Mouse (Mus musculus): ENCODE results near the gene Aifm1. TPM values are rescaled to one million over a fixed set of nuclear protein-coding genes. Genes with fewer than 3 reads are reported as not detected.

The Aifm1 gene
- 65.7 and 76.3 TPM in 2 replicates for polyA plus RNA-seq (2015; fragmentation: Nextera tagmentation; extraction: Ambion mirVana)

GRCm38 (mm10) chrX:48513166-48513807 is at the start of gene Aifm1:
Gene Aifm1, minus strand, starts transcription at chrX:48513563.
- H3K4me1 ChIP-seq (replicated peaks): peaks cover 13% of the 10 kb centered on the region
- no peaks in the 10 kb centered on the region for H3K36me3 ChIP-seq
- H3K9ac ChIP-seq: peak within 1 kb of the TSS; percentile 77
- peak; percentile 99 for ATAC-seq (ENCODE audit: low read depth)
- 0 out of 2 replicates have a peak, but pooled peaks cover 4% of the 10 kb centered on the region for H3K9me3 ChIP-seq (replicated peaks)
- DNase-seq: peak; percentile 92
- 13% methylated on average over 45 of the region's 45 CpGs for WGBS (ENCODE audit: insufficient replicate concordance)
- H3K27me3 ChIP-seq: peaks cover 1% of the 10 kb centered on the region; the same call in 1 of the 2 replicates
- peak within 1 kb of the TSS; percentile 54 for H3K27ac ChIP-seq
- peak within 1 kb of the TSS; percentile 72 for H3K4me2 ChIP-seq
- H3K4me3 ChIP-seq (replicated peaks): peak within 1 kb of the TSS; percentile 68

- no peak overlapping the region for H3K4me2 ChIP-seq
- ATAC-seq (ENCODE audit: low read depth) (no peak), DNase-seq (peak; percentile 24)
- no peak overlapping the region for H3K27ac ChIP-seq
- H3K4me3 ChIP-seq (replicated peaks): no peak overlapping the region
- no peak overlapping the region for H3K9ac ChIP-seq
- WGBS (ENCODE audit: insufficient replicate concordance): 38% methylated on average over 3 of the region's 3 CpGs
- H3K9me3 ChIP-seq (replicated peaks): no peaks in the 10 kb centered on the region
- no peaks in the 10 kb centered on the region for H3K36me3 ChIP-seq
- no peaks in the 10 kb centered on the region for H3K27me3 ChIP-seq
- no peaks in the 10 kb centered on the region for H3K4me1 ChIP-seq (replicated peaks)
Observed at GRCm38 (mm10) chrX:48532175-48532574, 18.8 kb upstream of the Aifm1 start.

DNA sequence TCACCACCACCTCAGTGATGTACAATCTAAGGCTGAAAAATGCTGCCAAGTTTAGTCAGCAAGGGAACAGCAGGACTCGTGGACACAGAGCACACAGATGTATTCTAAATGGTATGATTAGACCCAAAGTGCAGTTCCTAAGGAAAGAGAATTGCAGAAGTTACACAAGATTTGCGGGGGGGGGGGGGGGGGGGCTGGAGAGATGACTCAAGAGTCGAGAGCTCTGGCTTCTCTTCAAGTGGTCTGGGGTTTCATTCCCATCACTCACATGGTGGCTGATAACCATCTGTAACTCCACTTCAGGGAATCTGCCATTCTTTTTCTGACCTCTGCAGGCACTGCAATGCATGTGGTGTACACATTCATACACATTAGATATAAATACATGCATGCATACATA is 13.1 kb upstream of the Aifm1 start:
- no peak for ATAC-seq (ENCODE audit: low read depth)

DNA sequence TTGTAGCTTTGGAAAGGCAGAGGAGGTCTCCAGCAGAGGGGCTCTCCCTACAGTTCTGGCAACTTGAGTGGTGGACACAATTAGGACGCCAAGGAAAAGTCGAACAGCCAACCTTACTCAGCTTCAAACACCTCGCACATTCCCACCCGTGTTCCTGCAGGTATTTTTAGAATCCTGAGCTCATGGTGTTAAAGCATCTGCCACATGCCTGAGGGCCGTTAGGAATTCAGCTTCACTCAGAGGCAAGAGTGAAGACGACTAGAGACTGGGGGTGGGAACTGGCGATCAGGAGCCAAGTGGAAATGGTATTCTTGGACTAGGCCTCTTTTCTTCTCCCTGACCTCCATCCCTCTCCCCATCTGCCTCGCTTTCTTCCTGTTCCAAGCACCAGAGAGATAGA is 12.5 kb upstream of the Aifm1 start:
- no peak overlapping the region for H3K9ac ChIP-seq
- H3K4me2 ChIP-seq: no peak overlapping the region
- no peak overlapping the region for H3K27ac ChIP-seq
- no peak overlapping the region for H3K4me3 ChIP-seq (replicated peaks)
- ATAC-seq (ENCODE audit: low read depth) (no peak), DNase-seq (no peak)
- H3K9me3 ChIP-seq (replicated peaks): no peaks in the 10 kb centered on the region
- H3K36me3 ChIP-seq: no peaks in the 10 kb centered on the region
- WGBS (ENCODE audit: insufficient replicate concordance): 55% methylated on average over 8 of the region's 8 CpGs
- no peaks in the 10 kb centered on the region for H3K4me1 ChIP-seq (replicated peaks)
- no peaks in the 10 kb centered on the region for H3K27me3 ChIP-seq

More for the DNA sequence above, 13.1 kb upstream of the Aifm1 start:
- Histone ChIP-seq H3K4me1 (replicated peaks) (no peaks in the 10 kb centered on the region), H3K4me2 (no peak overlapping the region), H3K4me3 (replicated peaks) (no peak overlapping the region), H3K27me3 (no peaks in the 10 kb centered on the region), H3K9me3 (replicated peaks) (no peaks in the 10 kb centered on the region), H3K27ac (no peak overlapping the region), H3K36me3 (no peaks in the 10 kb centered on the region), H3K9ac (no peak overlapping the region)
- WGBS (ENCODE audit: insufficient replicate concordance): 8% methylated on average over 2 of the region's 3 CpGs
- no peak for DNase-seq

- Histone ChIP-seq H3K27ac (no peak overlapping the region), H3K4me2 (no peak overlapping the region), H3K9me3 (replicated peaks) (no peaks in the 10 kb centered on the region), H3K27me3 (no peaks in the 10 kb centered on the region), H3K4me1 (replicated peaks) (no peaks in the 10 kb centered on the region), H3K9ac (no peak overlapping the region), H3K4me3 (replicated peaks) (no peak overlapping the region), H3K36me3 (no peaks in the 10 kb centered on the region)
- DNase-seq (no peak), ATAC-seq (ENCODE audit: low read depth) (no peak)
- WGBS (ENCODE audit: insufficient replicate concordance): 30% methylated on average over 1 of the region's 1 CpGs
Observed at GRCm38 (mm10) chrX:48525332-48525731, 12.0 kb upstream of the Aifm1 start.

DNA sequence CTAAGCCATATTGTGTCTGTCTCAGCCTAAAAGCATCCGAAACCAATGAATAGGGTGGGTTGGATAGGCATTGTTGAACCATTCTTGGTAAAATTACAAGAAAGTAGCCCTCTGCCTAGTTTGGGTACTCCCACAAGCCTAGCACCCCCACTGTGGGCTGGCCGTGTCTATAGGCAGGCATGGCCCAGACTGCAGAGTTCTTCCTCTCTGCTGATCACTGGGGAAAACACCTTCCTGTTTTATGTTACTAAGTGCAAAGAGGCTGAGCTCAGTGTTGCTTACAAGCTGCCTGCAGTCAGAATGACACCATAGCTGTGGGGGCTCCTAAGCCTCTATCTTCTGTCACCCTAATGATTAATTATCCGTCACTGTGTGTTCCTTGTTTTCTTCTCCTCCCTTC is 10.1 kb upstream of the Aifm1 start:
- Histone ChIP-seq H3K36me3 (no peaks in the 10 kb centered on the region), H3K9me3 (replicated peaks) (no peaks in the 10 kb centered on the region), H3K27me3 (peaks cover 16% of the 10 kb centered on the region), H3K4me1 (replicated peaks) (no peaks in the 10 kb centered on the region; the same call in 1 of the 2 replicates), H3K4me3 (replicated peaks) (no peak overlapping the region), H3K9ac (no peak overlapping the region), H3K27ac (no peak overlapping the region), H3K4me2 (no peak overlapping the region)
- ATAC-seq (ENCODE audit: low read depth) (no peak), DNase-seq (no peak)
- 44% methylated on average over 3 of the region's 3 CpGs for WGBS (ENCODE audit: insufficient replicate concordance)

DNA sequence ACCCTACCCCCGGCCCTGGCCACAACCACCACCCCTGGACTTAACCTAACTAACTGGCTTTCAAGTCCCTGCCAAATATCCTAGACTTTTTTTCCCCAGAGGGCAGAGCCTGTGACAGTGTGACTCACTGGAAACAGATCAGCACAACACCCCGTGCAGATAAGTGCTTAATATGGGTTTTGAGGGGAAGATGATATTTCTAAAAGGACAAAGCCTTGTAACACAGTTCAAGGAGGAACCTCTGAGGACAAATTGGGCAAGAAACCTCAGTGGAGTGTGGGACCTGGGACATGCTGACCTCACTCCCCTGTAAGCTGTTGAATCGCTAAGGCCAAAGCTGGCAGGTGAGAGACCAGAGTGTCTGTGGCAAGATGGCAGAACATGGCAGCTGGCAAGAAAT is 8.3 kb upstream of the Aifm1 start:
- H3K27me3 ChIP-seq: peaks cover 19% of the 10 kb centered on the region
- WGBS (ENCODE audit: insufficient replicate concordance): 48% methylated on average over 3 of the region's 3 CpGs
- H3K4me3 ChIP-seq (replicated peaks): no peak overlapping the region
- DNase-seq (no peak), ATAC-seq (ENCODE audit: low read depth) (no peak)
- H3K9ac ChIP-seq: no peak overlapping the region
- no peak overlapping the region for H3K27ac ChIP-seq
- H3K36me3 ChIP-seq: no peaks in the 10 kb centered on the region
- H3K4me2 ChIP-seq: no peak overlapping the region
- 0 out of 2 replicates have a peak, but pooled peaks cover 4% of the 10 kb centered on the region for H3K9me3 ChIP-seq (replicated peaks)
- no peaks in the 10 kb centered on the region; the same call in 1 of the 2 replicates for H3K4me1 ChIP-seq (replicated peaks)

- Histone ChIP-seq H3K27ac (no peak overlapping the region), H3K4me2 (peak overlapping the region; percentile 63), H3K9me3 (replicated peaks) (0 out of 2 replicates have a peak, but pooled peaks cover 4% of the 10 kb centered on the region), H3K4me3 (replicated peaks) (peak overlapping the region; percentile 44), H3K4me1 (replicated peaks) (no peaks in the 10 kb centered on the region; the same call in 1 of the 2 replicates), H3K36me3 (no peaks in the 10 kb centered on the region), H3K27me3 (peaks cover 19% of the 10 kb centered on the region), H3K9ac (peak overlapping the region; percentile 26; the same call in 1 of the 2 replicates)
- WGBS (ENCODE audit: insufficient replicate concordance): 14% methylated on average over 20 of the region's 20 CpGs
- DNase-seq (no peak), ATAC-seq (ENCODE audit: low read depth) (no peak)
Observed at GRCm38 (mm10) chrX:48519549-48520085, 6.3 kb upstream of the Aifm1 start.

DNA sequence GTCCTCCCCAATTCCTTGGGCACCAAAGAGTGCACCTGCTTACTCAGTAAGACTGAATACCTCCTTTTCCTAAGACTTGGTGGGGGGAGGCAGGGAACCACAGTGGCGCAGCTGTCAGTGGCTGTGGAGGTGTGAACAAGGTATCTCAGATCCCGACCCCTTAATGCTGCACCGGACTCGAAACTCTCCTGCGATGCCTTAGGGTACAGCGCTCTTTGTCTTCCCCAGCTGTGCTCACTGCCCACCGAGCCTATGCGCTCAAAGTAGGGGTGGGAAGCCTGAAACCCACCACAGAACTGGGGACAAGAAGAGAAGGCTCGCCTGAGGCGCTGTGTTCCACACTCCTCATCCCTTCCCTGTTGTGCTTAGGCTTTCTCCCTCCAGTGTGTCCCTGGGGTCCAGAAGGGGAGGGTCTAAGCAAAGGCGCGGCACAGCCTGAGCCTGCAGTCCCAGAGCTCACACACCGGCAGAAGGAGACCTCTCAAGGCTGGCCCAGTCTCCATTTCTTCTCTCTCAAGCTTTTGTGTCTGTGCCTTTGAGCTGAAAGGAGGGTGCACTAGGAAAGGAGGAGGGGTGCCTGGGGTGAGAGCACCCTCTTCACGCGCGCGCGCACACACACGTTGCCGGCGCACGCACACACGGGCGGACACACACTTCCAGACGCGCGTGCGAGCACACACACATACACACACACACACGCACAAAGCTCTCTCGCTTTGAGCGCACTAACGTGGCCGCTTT is 5.6 kb upstream of the Aifm1 start, which contains the start of gene Rab33a:
Gene Rab33a (plus strand): TSS at position 478 of the 741 bp plus-strand sequence.
- Histone ChIP-seq H3K4me3 (replicated peaks) (peak within 1 kb of the TSS; percentile 44), H3K9ac (peak within 1 kb of the TSS; percentile 26; the same call in 1 of the 2 replicates), H3K27ac (no peak within 1 kb of the TSS), H3K4me1 (replicated peaks) (peaks cover 5% of the 10 kb centered on the region), H3K9me3 (replicated peaks) (0 out of 2 replicates have a peak, but pooled peaks cover 4% of the 10 kb centered on the region), H3K36me3 (no peaks in the 10 kb centered on the region), H3K4me2 (peak within 1 kb of the TSS; percentile 63), H3K27me3 (peaks cover 19% of the 10 kb centered on the region)
- DNase-seq (no peak), ATAC-seq (ENCODE audit: low read depth) (peak; percentile 34; the same call in 1 of the 2 replicates)
- whole genome bisulfite sequencing (ENCODE audit: insufficient replicate concordance): 23% methylated on average over 33 of the region's 33 CpGs

GRCm38 (mm10) chrX:48518211-48518807 is 4.9 kb upstream of the Aifm1 start:
- no peaks in the 10 kb centered on the region for H3K36me3 ChIP-seq
- peak; percentile 25; the same call in 1 of the 2 replicates for ATAC-seq (ENCODE audit: low read depth)
- 27% methylated on average over 15 of the region's 15 CpGs for WGBS (ENCODE audit: insufficient replicate concordance)
- no peak for DNase-seq
- peaks cover 19% of the 10 kb centered on the region for H3K27me3 ChIP-seq
- peaks cover 5% of the 10 kb centered on the region for H3K4me1 ChIP-seq (replicated peaks)
- H3K27ac ChIP-seq: no peak overlapping the region
- H3K4me2 ChIP-seq: peak overlapping the region; percentile 63
- 0 out of 2 replicates have a peak, but pooled peaks cover 4% of the 10 kb centered on the region for H3K9me3 ChIP-seq (replicated peaks)
- H3K9ac ChIP-seq: no peak overlapping the region
- peak overlapping the region; percentile 44 for H3K4me3 ChIP-seq (replicated peaks)

DNA sequence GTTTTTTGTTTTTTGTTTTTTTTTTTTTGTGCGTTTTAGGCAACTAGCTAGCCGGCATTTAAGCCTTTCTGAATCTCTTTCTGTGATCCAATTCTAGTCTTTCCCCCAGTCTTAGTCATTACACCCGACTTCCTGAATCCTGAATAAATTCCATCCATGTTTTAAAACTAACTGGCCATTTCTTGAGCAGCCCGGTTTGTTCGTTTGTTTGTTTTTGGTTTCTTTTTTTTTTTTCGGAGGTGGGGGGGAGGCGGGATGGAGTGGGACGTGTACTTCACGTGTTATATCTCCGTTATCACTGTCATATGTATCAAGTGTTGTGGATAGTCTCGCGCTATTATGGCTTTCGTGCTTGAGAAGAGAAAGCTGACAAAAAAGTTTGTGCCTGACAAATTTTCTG is 461 bp upstream of the Aifm1 start:
- Histone ChIP-seq H3K4me3 (replicated peaks) (peak overlapping the region; percentile 68), H3K4me2 (peak overlapping the region; percentile 61), H3K9ac (peak overlapping the region; percentile 64), H3K9me3 (replicated peaks) (0 out of 2 replicates have a peak, but pooled peaks cover 4% of the 10 kb centered on the region), H3K36me3 (no peaks in the 10 kb centered on the region), H3K27me3 (peaks cover 6% of the 10 kb centered on the region; the same call in 1 of the 2 replicates), H3K4me1 (replicated peaks) (peaks cover 13% of the 10 kb centered on the region), H3K27ac (no peak overlapping the region; the same call in 1 of the 2 replicates)
- no peak for ATAC-seq (ENCODE audit: low read depth)
- DNase-seq: no peak
- 13% methylated on average over 13 of the region's 13 CpGs for WGBS (ENCODE audit: insufficient replicate concordance)
